Mouse (Mus musculus): ENCODE data around the gene Pnp.
"Not testable (repeated sequence)": the region's sequence is repeated elsewhere in the genome, so short reads cannot be mapped to it uniquely, and the experiment has no call there.

Gene Pnp

DNA sequence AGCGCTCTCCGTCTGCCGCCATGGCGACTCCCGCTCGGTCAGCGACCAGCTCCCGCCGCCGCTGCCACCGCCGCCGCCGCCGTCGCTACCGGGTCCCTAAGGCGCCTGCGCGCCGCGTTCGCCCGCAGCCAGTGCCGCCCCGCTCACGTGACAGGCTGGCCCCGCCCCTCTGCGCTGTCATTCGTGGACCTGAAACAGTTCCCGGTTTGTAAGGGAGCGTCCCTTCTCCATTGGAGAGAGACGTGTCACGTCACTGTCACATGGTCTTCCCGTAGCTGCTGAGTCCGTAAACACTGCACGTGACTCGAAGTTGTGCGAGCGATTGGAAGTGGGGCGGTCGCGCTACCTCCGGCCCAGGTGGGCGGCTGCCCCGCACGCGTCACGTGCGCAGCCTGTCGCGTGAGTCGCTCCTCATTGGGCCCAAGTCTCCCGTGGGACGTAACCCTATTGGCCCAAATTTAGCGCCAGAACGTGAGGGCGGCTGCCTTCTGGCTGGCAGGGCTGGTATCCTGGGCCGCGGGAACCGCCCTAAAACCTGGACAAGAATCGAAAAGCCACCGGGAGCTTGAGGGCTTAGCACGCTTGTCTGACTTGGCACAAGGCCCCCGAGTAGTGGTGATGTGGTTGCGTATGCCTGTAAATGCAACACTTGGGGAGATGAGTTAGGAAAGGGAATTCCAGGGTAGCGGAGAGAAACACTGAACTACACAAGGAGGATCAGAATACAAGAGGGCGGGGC lies at the start of gene Pnp, which contains the start of gene Pip4p1:
TSS of gene Pnp (plus strand) at position 329 of the 739 bp plus-strand sequence.
TSS of gene Pip4p1 (minus strand) at position 103 of the 739 bp plus-strand sequence.
- in situ Hi-C loops (cut with MboI, MseI) = no loop called here

DNA sequence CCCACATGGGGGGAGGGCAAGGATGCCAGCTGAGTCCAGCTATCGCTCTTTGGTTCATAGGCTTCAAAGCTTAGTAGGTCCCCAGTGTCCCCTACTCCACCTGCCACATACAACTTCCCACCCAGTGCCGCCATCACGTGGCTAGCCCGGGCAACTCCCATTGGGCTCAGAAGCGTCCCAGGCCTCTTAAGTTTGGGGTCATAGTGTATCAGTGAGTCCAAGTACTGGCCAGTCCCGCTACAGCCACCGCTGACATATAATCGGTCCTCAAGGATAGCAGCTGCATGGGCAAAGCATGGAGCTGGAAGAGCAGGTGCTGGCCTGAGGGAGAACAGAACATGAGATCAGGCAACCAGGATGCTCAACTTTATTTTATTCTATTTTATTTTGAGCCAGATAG lies 39.3 kb upstream of the Pnp start:
- in situ Hi-C loops (cut with MboI, MseI) = no loop called here

DNA sequence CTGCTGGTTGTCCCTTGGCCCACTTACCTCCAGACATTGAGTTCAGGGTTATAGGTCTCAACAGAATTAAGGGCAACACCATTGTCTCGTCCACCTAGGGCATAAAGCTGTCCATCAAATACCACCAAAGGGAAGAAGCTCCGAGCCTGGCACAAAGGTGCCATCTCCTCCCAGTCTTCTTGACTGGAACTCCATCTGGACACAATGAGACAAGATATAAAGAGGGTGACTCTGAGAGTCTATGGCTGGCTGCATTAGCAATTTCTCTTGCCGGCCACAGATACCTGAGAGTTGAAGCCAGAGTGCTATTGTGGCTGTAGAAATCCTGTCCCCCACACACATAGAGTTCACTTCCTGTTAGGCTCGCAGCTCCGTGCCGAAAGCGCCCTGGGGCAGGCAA lies 38.8 kb upstream of the Pnp start:
- in situ Hi-C loops (cut with MboI, MseI) = no loop called here

DNA sequence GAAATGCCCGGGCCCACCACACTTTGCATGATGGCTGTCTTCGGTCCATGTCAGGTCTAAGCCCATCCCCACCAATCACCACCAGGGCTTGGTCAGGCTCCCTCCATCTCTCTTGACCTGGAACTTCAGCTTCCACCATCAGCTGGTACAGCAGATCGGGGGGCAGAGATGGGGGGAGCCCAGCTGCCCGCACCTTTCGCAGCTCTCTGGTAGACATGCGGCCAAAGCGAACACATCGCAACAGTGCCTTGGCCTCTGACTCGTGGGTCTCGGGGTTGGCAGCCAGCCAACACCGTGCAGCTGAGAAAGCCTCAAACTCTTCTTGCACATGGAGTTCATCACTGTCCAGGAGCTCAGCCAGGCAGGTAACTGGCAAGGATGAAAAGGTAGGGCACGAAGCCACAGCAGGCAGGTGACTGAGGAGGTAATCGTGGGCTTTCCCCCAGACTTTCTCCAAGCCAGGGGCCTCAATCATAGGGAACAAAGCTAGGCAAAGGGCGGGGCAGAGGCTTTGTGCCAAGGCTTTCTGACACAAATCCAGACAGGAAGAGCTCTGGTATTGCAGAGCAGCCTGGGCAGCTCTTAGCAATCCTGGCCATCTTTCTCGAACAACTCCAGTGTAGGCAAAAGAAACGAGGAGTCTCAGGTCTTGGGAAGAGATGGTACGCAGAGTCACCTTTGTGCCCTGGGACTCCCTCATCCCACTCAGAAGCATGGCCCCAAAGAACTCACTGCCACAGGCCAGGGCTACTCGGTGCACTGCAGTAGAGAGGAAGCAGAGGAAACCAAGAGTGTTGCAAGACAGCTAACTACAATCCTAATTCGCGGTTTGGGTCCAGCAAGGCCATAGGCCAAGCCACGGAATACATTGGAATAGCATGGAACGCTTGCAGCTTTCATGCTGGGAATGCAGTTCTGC lies 38.1 kb upstream of the Pnp start:
- in situ Hi-C loops (cut with MboI, MseI) = no loop called here

DNA sequence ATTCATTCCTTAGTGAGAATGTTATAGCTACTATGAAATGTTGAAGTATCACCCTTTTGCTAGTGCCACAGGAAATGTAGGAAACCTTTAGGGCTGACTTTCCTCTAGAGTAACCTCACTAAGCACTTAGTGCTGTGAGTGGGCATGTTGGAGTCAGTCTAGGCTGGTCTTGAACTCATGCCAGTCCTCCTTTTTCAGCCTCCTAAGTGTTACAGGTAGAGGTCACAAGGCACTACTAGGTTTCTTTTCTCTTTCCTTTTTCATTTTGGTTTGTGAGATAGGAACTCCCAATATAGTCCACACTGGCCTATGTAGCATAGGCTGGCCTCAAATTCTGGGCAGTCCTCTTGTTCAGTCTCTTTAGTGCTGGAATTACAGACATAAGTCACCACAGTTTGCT lies 35.5 kb upstream of the Pnp start:
- in situ Hi-C loops (cut with MboI, MseI) = no loop called here

DNA sequence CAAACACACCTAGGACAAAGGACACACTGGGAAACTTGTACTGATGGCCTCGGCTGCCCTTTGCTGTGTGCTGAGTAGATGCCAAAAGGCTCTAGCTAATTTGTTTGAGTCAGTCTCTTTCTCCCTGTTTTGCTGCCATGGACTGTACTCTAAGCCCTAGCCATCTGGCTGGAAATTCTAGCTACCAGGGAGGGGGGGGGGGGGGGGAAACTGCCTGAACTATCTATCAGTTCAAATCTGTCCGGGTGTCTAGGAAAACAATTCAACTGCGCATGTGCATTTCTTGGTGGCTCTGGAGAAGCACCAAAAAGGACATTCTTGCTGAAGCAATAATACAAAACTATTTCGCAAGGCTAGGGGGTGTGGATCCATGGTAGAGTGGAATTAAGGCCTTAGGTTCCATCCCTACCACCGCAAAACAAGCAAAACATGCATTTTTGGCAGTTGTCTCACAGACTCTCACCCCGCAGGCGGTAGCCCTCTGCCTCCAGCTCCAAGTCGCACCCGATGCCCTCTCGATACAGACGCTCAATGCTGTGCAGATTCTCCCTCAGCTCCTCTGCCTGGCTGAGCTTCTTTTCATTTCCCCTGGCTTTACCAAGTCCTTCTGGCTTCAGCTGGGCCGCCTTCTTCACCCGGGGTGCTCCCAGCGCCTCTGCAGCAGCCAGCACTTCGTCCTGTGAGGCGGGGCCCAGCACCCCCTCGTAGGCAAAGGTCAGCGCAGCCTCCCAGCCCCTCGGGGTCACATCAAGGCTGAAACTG lies 34.7 kb upstream of the Pnp start:
- in situ Hi-C loops (cut with MboI, MseI) = no loop called here

DNA sequence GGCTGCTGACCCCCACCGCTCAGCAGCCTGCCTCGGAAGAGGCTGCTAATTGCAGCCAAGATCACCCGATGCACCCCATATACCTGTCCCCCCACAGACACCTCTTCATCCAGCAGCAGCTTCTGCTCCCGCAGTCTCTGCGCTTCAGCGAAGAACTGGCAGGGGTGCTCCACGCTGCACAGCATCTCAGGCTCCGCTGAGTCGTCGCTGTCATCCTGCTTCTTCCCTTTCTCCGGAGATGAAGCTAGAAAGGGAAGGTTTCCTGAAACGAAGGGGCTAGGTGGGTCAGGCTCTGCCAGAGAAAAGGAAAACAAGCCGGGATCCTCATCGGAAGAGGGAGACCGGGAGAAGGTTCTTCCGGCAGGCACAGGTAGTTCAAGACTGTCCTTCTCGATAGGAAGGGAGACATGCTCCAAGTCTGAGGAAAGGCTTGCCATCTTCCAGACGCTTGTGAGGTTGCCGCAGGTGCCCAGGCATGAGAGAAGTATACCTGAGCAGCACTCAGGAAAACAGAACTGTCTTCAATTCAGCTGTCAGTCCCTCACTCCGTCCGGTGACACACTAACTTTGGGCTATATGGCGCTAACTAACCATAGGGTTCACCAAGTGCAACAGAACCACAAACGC lies 34.0 kb upstream of the Pnp start:
- in situ Hi-C loops (cut with MboI, MseI) = no loop called here

DNA sequence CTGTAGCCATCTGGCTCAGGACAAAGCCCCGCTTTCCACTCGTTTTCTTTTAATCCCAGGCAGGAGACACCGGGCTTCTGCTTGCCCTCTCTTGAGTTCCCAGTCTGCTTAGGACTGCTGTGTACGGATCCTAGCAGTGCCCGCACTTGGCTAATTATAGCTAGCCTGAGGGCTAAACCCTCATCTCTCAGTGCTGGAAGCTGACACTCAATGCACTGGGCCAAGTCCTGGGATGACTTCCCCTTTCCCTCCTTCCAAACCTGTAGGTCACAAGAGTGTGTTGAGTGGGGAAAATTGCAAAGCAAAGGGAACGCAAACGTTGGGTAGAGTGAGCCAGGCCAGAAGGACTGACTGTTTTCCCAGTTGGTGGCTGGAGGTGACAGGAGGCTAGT lies 33.5 kb upstream of the Pnp start, which contains the start of gene Klhl33:
TSS of gene Klhl33 (minus strand) at position 134 of the 392 bp plus-strand sequence.
- in situ Hi-C loops (cut with MboI, MseI) = no loop called here

DNA sequence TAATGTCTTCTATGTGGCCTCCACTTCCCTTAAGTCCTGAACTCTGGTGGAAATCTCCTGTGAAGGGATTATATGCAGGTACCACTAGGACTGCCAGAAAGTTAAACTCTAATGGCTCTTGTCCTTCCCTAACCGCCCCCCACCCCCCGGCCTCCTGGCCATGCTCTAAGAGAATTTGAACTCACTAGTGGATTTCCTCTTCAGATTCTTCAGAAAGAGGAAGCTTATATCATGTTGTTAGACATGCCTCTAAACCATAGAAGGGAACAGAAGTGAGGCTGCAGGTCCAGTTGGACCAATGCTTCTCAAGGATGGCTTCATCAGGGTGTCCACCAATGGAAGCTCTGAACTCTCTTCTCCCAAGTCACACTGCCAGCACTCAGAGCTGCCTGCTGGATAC lies 32.9 kb upstream of the Pnp start:
- in situ Hi-C loops (cut with MboI, MseI) = not testable (repeated sequence)

DNA sequence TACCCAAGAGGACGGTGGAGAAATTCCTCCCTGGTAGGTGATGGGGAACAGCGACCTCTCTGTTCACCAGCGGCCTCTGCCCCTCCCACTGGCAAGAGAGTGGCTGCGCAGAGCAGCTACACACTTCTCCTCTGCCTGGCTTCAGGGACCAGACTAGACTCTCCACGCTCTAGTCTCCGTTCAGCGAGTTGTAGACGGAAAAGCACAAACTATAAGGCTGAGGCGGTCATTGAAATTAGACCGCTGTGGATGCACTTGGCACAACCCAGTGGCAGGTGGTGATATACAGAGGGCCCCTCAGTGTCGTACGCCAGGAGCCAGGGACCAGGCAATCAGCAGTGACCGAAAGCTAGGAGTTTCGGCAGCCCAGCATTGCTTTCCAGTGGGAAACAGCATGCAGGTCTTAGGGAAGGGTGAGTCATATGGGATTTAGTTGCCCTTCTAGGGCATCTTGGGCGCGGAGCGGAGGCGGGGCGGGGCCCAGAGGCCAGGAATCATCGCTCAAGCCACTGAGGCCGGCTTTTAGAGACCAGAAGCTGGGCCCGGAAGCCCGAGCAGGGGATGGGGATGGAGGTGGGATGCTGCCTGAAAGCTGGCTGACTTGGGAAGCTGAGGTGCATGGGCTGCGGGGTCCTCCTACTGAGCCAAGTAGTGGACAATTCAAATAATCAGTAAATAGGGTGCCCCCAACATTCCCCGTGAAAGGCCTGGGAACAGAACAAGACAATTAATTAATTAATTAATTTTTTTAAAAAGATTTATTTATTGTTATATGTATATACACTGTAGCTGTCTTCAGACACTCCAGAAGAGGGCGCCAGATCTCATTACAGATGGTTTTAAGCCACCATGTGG lies 26.7 kb upstream of the Pnp start:
- in situ Hi-C loops (cut with MboI, MseI) = no loop called here

DNA sequence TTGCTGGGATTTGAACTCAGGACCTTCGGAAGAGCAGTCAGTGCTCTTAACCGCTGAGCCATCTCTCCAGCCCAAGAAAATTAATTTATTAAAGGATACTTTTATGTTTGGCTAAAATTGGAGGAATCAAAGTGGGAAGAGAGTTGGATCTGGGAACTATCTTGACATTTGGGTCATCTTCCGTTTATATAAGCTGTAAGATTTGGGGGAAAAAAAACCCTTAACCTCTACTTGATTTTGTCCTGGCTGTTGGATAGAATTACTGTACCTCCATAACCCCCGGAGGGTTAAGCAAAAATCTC lies 26.1 kb upstream of the Pnp start:
- in situ Hi-C loops (cut with MboI, MseI) = no loop called here

DNA sequence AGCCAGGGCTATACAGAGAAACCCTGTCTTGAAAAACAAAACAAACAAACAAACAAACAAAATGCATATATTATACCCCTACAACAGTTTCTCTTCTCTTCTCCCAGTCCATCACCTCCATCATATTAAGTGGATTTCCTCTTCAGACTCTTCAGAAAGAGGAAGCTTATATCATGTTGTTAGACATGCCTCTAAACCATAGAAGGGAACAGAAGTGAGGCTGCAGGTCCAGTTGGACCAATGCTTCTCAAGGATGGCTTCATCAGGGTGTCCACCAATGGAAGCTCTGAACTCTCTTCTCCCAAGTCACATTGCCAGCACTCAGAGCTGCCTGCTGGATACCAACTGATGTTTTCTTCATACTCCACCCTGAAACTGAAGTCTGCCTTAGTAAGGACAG lies 25.6 kb upstream of the Pnp start:
- in situ Hi-C loops (cut with MboI, MseI) = not testable (repeated sequence)

DNA sequence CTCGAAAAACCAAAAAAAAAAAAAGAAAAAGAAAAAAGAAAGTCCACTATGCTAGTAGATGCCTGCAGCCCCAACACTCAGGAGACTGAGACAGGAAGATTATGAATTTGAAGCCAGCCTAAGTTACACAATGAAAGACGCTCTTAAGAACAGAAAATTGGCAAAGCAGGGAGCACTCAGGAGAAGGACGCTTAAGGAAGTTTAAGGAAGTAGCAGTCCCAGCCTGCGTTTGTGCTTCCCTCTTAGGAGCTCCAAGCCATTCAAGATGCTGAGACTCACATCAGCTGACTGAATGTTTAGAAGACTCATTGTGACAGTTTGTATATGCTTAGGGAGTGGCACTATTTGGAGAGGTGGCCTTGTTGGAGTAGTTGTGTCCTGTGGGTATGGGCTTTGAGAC lies 22.8 kb upstream of the Pnp start:
- in situ Hi-C loops (cut with MboI, MseI) = no loop called here

DNA sequence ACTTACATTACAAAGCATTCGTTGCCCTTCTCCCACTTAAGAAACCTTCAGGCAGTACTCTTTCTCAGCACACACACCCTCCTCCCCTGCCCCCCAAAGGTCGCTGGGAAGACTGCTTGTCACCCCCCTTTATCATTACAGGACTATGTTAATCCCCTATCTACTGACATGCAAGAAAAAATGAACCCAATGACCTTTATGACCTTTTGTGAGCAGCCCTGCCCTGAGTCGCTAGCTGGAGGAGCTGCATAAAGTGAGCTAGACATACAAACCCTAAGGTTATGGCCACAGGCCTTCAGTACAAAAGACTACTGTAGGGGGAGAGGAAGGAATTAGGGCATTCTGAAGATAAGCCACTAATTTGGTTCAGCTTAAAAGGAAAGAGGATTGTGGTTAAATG lies 19.5 kb upstream of the Pnp start:
- in situ Hi-C loops (cut with MboI, MseI) = no loop called here

DNA sequence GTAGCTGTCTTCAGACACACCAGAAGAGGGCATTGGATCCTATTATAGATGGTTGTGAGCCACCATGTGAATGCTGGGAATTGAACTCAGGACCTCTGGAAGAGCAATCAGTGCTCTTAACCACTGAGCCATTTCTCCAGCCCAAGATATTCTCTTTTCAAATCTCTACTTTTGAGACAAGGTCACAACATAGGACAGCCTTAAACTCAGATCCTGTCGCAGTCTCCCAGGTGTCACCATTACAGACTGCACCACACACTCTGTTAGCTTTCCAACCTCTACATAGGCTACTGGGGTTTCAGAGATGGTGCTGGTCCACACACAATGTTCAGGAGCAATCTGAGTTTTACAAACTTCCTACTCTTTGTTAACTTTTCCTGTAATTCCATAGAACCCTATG lies 7.4 kb upstream of the Pnp start:
- in situ Hi-C loops (cut with MboI, MseI) = loop anchor here (5.0 kb wide), 2 partner anchors 56 to 116 kb away; partner anchors contain the start of genes Ccnb1ip1 and Parp2

DNA sequence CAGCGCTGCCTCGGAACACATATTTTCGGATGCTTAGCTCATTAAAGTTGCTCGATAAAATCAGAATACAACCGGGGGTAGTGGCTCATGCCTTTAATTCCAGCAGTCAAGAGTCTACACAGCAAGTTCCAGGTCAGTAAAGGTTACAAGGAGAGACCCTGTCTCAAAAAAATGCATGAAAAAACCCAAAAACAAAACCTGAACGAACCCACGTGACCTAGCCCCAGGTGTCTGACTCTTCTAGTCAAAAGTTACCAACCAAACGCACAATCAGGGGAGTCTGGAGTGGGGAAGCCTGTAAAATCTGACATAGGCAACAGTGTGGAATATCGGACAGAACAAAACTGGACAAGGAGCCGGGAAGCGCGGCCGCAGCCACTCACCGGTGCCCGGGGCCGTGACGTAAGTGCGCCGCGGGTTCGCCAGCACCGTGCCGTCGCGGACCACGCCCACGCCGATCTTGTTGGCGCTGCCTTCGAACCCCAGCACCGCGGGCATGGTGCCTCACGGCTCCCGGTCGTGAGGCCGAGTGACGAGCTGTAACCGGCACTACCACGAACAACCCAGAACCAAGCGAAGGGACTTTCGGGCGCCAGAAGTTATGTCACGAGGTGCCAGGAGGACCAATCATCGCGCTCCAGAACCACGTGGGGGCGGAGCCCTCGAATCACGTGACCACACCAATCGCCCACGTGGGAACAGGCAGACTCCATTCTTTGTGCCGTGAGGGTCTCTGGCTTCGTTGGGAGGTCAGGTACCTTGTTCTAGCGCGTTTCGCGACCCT lies 6.4 kb upstream of the Pnp start, which contains the start of the genes Osgep and Apex1:
TSS of gene Osgep (minus strand) at position 613 of the 784 bp plus-strand sequence.
TSS of gene Apex1 (plus strand) at position 688 of the 784 bp plus-strand sequence.
- in situ Hi-C loops (cut with MboI, MseI) = loop anchor here (5.0 kb wide), 3 partner anchors 57 to 143 kb away; partner anchors contain the start of genes Ccnb1ip1 and Parp2

DNA sequence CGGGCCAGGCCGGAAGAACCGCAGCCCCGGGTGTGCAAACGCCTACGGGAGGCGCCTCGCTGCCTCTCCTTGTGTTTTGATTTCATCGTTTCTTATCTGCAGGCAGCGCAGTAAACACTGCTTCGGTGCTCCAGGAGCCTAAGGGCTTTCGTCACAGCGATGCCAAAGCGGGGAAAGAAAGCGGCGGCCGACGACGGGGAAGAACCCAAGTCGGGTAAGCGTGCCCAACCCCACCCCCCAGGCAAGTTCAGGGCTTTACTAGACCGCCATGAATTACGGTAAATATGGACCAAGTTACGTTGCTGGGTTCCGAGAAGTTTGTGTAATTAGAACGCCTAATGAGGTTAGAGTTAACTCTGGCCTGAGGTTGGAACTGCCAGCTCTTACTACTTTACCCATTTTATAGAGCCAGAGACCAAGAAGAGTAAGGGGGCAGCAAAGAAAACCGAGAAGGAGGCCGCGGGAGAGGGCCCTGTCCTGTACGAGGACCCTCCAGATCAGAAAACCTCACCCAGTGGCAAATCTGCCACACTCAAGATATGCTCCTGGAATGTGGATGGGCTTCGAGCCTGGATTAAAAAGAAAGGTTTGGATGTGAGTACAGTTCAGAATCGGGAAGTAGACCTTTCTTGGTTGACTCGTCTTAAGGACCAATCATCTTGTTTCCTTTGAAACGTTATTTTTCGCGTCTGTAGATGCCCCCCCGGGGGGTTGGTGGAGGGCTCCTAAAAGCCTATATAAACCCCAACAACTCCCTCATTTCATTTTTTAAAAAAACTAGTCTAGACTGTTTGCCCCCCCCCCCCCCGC lies 5.6 kb upstream of the Pnp start:
- in situ Hi-C loops (cut with MboI, MseI) = loop anchor here (5.0 kb wide), 1 partner anchor 142 kb away; no protein-coding TSS in a partner anchor

DNA sequence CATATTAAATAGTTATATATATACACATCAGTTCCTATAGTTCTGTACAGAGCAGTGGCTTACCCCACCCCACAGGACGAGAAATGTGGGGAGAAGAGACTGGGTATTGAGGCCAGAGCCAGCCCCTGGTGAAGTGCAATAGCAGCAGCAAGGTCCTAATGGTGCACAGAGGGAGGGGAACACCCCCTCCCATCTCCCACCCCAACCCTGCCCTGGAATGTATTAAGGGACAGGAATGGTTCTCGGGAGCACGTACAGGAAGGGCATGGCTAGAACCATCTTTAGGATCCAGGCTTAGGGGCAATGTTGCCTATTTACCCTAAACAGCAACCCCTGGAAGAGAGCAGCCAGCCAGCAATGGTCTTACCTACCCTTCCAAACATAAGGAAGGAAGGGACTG lies 3.5 kb upstream of the Pnp start:
- in situ Hi-C loops (cut with MboI, MseI) = loop anchor here (5.0 kb wide), 1 partner anchor 140 kb away; no protein-coding TSS in a partner anchor

All from regulatory T cell (primary cell).